Mouse (Mus musculus) mouse trophoblast stem cell (cell line): ENCODE data around the gene Gm36079.
"Not testable (repeated sequence)": the region's sequence is repeated elsewhere in the genome, so short reads cannot be mapped to it uniquely, and the experiment has no call there.

Experiments used
- in situ Hi-C, 2 experiments: fragments of 300-500 bp; cut with MseI, MboI; formaldehyde crosslinking; loops; 2 replicates in 1 of 2; 3 replicates in 1 of 2; pipeline ENCODE4 v1.15.1; 2025

Gm36079 gene

GRCm38 (mm10) chr13:120026911-120027310 lies at the start of gene Gm36079:
Gene Gm36079 (minus strand): TSS chr13:120027011.
- in situ Hi-C loops = not testable (repeated sequence)

DNA sequence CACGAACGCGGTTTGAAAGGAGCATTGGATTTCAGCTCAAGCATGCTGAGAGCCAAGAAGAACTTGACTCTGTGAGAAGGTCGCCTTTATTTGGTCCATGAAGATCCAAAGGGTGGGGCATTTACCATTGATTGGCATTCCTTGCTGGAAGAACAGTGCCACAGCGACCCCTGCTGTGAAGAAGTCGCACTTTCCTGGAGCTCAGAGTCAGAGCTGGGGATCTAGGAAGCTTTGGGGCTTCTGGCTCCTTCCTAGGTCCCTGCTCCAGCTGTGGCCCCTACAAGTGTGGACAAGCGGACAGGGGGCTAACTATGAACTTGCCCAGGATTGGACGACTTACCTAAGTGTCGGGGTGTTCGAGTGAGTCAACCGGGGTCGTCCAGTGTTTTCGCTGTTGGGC lies 44.1 kb upstream of the Gm36079 start:
- in situ Hi-C loops = not testable (repeated sequence)

GRCm38 (mm10) chr13:120070012-120070598 lies 43.3 kb upstream of the Gm36079 start:
- in situ Hi-C loops = not testable (repeated sequence)

- in situ Hi-C loops = not testable (repeated sequence)
These were observed 36.8 kb upstream of the Gm36079 start for GRCm38 (mm10) chr13:120063439-120064089.

DNA sequence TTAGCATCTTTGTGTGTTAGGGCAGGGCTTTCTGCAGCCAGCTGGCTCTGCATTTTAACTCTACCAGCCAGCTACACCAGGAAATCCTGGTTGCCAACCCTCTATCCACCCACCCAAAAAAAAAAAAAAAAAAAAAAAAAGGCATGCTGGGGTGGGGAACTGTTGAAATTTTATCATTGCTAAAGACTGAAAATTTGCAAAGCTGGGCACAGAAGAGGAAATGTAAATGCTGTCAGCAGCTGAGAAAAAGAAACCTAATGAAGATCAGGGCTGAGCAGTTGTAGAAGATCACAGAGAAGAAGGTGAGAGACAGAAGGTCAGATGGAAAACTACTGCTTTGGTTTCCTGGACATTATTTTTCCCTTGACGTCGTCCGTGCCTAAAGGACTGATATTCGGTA lies 36.1 kb upstream of the Gm36079 start:
- in situ Hi-C loops = not testable (repeated sequence)

- in situ Hi-C loops = not testable (repeated sequence)
These were observed 25.3 kb upstream of the Gm36079 start, which contains the start of gene Gm21188 for GRCm38 (mm10) chr13:120052085-120052484. Gene Gm21188 (minus strand): TSS chr13:120052194.

- in situ Hi-C loops = not testable (repeated sequence)
These were observed 21.8 kb upstream of the Gm36079 start for GRCm38 (mm10) chr13:120048608-120049007.

- in situ Hi-C loops = not testable (repeated sequence)
These were observed 21.4 kb upstream of the Gm36079 start for GRCm38 (mm10) chr13:120048186-120048585.

DNA sequence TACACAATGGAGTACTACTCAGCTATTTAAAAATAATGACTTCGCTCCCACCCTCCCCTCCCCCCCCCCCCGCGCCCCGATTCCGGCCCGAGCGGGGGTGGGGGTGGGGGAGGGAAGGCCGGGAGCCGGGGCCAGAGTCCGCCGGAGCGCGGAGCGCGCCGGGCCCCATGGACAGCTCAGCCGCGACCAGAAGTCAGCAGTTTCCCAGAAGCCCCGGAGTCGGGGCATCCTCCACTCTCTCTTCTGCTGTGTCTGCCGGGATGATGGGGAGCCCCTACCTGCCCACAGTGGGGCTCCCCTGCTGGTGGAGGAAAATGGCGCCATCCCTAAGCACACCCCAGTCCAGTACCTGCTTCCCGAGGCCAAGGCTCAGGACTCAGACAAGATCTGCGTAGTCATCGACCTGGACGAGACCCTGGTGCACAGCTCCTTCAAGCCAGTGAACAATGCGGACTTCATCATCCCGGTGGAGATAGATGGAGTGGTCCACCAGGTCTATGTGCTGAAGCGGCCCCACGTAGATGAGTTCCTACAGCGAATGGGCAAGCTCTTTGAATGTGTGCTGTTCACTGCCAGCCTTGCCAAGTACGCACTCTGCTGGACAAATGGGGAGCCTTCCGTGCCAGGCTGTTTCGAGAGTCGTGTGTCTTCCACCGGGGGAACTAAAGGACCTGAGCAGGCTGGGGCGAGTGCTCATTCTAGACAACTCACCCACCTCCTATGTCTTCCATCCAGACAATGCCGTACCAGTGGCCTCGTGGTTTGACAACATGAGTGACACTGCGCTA lies 19.8 kb upstream of the Gm36079 start:
- in situ Hi-C loops = not testable (repeated sequence)

DNA sequence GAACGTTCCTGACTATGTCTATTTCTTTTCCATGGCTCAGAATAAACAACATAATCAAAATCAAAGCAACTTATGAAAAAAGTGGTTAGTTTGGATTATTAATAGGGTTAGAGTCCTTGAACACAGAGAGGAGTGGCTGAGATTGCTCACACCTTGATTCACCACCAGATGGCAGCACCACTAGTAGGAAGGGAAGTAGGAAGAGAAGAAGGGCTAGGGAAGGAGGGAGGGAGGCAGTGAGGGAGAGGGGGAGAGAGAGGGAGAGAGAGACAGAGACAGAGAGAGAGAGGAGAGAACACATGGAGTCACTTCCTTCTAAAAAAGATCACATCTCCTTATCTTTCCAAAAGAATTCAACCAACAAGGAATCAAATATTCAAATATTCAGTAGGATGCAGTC lies 14.3 kb upstream of the Gm36079 start:
- in situ Hi-C loops = not testable (repeated sequence)

DNA sequence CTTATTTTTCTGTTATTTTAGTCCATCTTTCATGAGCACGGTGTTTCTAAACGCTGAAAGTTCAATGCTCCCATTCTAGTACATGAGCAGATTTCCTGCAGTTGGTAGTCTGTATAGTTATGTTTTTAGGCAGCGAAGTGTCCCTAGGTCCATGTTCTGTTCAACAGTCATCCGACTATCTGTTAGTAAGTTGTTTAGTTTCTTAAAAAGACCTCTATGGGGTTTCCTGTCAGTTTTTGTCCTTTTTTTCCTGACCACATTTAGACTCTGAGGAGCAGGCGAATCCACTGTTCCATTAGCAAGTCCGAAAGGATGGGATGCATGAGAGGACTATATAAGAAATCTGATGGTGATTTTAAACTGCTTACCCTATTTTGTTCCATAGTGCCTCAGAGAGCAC lies 11.1 kb upstream of the Gm36079 start:
- in situ Hi-C loops = not testable (repeated sequence)

DNA sequence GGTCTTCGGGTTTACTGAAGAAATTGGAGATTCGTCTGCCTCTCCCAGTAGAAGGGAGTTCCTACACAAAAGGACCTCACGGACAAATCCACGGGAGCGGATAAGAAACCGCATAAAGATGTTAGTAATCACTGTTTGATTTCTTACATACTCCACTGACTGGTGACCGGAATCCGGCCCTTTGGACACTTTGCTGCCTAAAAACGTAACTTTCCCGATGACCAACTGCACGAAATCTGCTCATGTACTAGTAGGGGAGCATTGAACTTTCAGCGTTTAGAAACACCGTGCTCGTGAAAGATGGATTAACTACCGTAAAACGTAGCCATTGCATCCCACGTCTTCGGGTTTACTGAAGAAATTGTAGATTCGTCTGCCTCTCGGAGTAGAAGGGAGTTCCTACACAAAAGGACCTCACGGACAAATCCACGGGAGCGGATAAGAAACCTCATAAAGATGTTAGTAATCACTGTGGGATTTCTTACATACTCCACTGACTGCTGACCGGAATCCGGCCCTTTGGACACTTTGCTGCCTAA lies 9.8 kb upstream of the Gm36079 start:
- in situ Hi-C loops = not testable (repeated sequence)

- in situ Hi-C loops = not testable (repeated sequence)
These were observed 8.3 kb upstream of the Gm36079 start for GRCm38 (mm10) chr13:120035151-120035550.

GRCm38 (mm10) chr13:120034637-120035036 lies 7.8 kb upstream of the Gm36079 start:
- in situ Hi-C loops = not testable (repeated sequence)

DNA sequence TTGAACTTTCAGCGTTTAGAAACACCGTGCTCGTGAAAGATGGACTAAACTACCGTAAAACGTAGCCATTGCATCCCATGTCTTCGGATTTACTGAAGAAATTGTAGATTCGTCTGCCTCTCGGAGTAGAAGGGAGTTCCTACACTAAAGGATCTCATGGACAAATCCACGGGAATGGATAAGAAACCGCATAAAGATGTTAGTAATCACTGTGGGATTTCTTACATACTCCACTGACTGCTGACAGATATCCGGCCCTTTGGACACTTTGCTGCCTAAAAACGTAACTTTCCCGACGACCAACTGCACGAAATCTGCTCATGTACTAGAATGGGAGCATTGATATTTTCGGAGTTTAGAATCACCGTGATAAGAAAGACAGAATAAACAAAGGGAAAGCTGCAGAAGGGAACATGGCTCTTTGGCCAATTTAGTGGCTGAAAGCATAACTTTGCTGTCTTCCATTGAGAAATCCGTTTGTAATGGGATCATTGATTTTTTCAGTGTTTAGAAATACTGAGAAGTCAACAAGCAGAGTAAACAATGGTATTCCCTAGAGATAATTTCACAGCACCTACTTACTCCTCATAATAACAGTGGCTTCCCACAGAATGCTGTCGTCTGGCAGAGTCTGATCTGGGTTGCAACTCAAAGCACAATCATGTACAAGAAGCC lies 6.8 kb upstream of the Gm36079 start:
- in situ Hi-C loops = not testable (repeated sequence)

- in situ Hi-C loops = not testable (repeated sequence)
These were observed 4.9 kb upstream of the Gm36079 start for GRCm38 (mm10) chr13:120031676-120032075.

DNA sequence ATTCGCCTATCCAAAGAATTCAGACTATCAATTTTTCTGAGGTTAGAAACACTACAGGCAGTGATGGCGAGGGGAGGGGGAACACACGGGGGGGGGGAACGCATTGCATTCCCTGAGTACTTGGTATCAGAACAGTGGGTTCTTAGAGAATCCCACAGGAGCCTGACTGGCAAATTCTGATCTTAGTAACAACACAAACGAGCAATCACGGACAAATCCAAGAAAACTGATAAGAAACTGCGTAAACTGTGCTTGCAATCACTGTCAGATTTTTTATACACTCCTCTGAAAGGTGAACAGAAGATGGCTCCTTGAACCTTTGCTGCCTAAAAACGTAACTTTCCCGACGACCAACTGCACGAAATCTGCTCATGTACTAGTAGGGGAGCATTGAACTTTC lies 557 bp upstream of the Gm36079 start:
- in situ Hi-C loops = not testable (repeated sequence)

DNA sequence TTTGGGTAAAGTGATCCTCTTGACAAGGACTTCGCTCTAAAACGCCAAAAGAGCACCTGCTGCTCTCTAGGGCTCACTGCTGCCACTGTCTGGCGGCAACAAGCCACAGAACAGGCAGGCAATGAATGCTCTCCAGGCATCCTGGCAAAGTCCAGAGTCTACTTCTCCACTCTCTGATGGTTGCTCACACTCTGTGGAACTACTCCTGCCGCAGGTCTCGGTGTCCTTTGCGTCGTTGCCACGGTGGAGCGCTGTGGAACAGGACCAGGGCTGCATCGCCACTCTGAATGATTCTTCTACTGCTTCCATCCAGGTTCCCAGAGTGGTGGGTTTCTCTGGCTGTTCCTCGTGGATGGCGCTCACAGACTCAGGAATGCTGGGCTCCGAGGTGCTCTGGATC lies 438 bp downstream of the Gm36079 start:
- in situ Hi-C loops = not testable (repeated sequence)

- in situ Hi-C loops = not testable (repeated sequence)
These were observed 1.2 kb downstream of the Gm36079 start for GRCm38 (mm10) chr13:120025576-120025975.

DNA sequence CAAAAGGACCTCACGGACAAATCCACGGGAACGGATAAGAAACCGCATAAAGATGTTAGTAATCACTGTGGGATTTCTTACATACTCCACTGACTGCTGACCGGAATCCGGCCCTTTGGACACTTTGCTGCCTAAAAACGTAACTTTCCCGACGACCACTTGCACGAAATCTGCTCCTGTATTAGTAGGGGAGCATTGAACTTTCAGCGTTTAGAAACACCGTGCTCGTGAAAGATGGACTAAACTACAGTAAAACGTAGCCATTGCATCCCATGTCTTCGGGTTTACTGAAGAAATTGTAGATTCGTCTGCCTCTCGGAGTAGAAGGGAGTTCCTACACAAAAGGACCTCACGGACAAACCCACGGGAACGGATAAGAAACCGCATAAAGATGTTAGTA lies 1.8 kb downstream of the Gm36079 start:
- in situ Hi-C loops = not testable (repeated sequence)

GRCm38 (mm10) chr13:120024581-120024980 lies 2.2 kb downstream of the Gm36079 start:
- in situ Hi-C loops = not testable (repeated sequence)

DNA sequence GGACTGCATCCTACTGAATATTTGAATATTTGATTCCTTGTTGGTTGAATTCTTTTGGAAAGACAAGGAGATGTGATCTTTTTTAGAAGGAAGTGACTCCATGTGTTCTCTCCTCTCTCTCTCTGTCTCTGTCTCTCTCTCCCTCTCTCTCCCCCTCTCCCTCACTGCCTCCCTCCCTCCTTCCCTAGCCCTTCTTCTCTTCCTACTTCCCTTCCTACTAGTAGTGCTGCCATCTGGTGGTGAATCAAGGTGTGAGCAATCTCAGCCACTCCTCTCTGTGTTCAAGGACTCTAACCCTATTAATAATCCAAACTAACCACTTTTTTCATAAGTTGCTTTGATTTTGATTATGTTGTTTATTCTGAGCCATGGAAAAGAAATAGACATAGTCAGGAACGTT lies 5.3 kb downstream of the Gm36079 start:
- in situ Hi-C loops = not testable (repeated sequence)
